Mouse (Mus musculus) forebrain, embryonic 12.5 days (tissue): ENCODE measurements around the gene Slit3. TPM values are rescaled to one million over a fixed set of nuclear protein-coding genes. Genes with fewer than 3 reads are reported as not detected.
A peak's percentile ranks its signal among the peaks of the same experiment; 100 is the strongest.

Experiments used
- ATAC-seq: fragments of 200-750 bp; cut with Nextera tagmentation; 2 replicates; pipeline ENCODE4 v1.8.0; 2017; ENCODE audit warnings: moderate TSS enrichment; ENCODE audit not compliant: low FRiP score
- H3K27ac ChIP-seq: fragments of 300-500 bp; sonication (generic); 2 replicates; pipeline ENCODE4 v1.5.1; 2016; ENCODE audit warnings: mild to moderate bottlenecking
- H3K27me3 ChIP-seq: fragments of 300-500 bp; sonication (generic); 2 replicates; pipeline ENCODE4 v1.6.1; 2016; ENCODE audit warnings: mild to moderate bottlenecking
- H3K36me3 ChIP-seq: fragments of 300-500 bp; sonication (generic); replicated peaks from 2 replicates; pipeline ENCODE4 v1.6.1; 2016; ENCODE audit warnings: mild to moderate bottlenecking
- H3K4me1 ChIP-seq: fragments of 300-500 bp; sonication (generic); 2 replicates; pipeline ENCODE4 v1.6.1; 2016
- H3K4me2 ChIP-seq: fragments of 300-500 bp; sonication (generic); 2 replicates; pipeline ENCODE4 v1.6.1; 2016; ENCODE audit warnings: mild to moderate bottlenecking, moderate library complexity
- H3K4me3 ChIP-seq: fragments of 300-500 bp; sonication (generic); replicated peaks from 2 replicates; pipeline ENCODE4 v1.5.1; 2016; ENCODE audit warnings: mild to moderate bottlenecking
- H3K9ac ChIP-seq: fragments of 300-500 bp; sonication (generic); 2 replicates; pipeline ENCODE4 v1.6.1; 2016; ENCODE audit warnings: mild to moderate bottlenecking
- H3K9me3 ChIP-seq: fragments of 300-500 bp; sonication (generic); 2 replicates; pipeline ENCODE4 v1.6.1; 2016
- WGBS: fragments of 180-500 bp; shearing (Covaris S2); methylation state at CpG from one replicate; pipeline ENCODE4 v1.1.7; 2016; 5-methylcytosine and 5-hydroxymethylcytosine counted together
- polyA plus RNA-seq: library from polyadenylated mRNA; unstranded; fragments of >200 nt; fragmentation: Nextera tagmentation; extraction: Ambion mirVana; gene quantifications from 2 replicates; pipeline ENCODE4 v1.2.1, GENCODE M21; 2016

The Slit3 gene
- polyA plus RNA-seq, 1 experiment from 2014 or later = 6.3 TPM

DNA sequence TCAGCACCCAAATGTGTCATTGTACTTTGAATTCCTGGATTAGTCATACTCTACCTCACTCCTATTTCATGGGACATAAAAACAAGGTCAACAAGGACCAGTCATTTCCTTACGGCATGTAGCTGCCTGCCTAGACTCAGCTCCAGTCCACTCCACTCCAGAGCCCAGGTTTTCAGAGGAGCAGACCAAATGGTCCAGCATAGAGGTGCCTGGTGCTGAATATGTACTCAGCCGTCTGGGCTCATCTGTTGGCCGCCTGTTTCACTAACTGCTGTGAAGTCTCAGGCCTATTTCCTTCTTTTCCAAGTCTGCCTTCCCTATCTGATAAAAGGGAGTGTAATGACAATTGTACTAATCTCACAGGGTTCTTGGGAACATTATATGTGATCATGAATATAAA lies 547.1 kb downstream of the Slit3 start:
- Histone ChIP-seq H3K27ac (no peak overlapping the region), H3K4me1 (peaks cover 15% of the 10 kb centered on the region), H3K9me3 (no peaks in the 10 kb centered on the region), H3K27me3 (peaks cover 80% of the 10 kb centered on the region), H3K9ac (no peak overlapping the region), H3K36me3 (no peaks in the 10 kb centered on the region), H3K4me3 (no peak overlapping the region), H3K4me2 (no peak overlapping the region)
- ATAC-seq = no peak
- 48% methylated on average over 3 of the region's 3 CpGs for WGBS

DNA sequence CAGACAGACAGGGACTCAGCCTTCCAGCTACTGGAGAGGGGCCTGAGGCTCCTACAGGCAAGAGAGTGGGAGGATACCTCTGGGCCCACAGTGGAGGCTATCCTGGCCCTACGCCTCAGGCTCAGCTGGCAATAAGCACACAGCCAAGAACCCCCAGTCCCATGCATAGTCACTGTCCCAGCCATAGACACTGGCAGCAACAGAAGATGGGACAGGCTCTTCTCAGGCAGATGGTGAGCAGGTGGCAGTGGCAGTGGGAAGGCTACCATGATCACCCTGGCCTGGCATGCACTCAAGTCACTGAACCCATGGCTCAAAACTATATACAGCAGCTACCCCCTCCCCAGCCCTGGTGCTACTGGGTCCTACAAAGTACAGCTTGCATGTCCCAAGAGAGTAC lies 547.7 kb downstream of the Slit3 start:
- H3K27me3 ChIP-seq = peaks cover 76% of the 10 kb centered on the region
- no peak overlapping the region for H3K4me3 ChIP-seq
- ATAC-seq = no peak
- WGBS = 100% methylated on average over 1 of the region's 1 CpGs
- no peak overlapping the region for H3K27ac ChIP-seq
- no peak overlapping the region for H3K4me2 ChIP-seq
- no peak overlapping the region for H3K9ac ChIP-seq
- no peaks in the 10 kb centered on the region for H3K9me3 ChIP-seq
- no peaks in the 10 kb centered on the region for H3K36me3 ChIP-seq
- H3K4me1 ChIP-seq = peaks cover 11% of the 10 kb centered on the region; the same call in 1 of the 2 replicates

DNA sequence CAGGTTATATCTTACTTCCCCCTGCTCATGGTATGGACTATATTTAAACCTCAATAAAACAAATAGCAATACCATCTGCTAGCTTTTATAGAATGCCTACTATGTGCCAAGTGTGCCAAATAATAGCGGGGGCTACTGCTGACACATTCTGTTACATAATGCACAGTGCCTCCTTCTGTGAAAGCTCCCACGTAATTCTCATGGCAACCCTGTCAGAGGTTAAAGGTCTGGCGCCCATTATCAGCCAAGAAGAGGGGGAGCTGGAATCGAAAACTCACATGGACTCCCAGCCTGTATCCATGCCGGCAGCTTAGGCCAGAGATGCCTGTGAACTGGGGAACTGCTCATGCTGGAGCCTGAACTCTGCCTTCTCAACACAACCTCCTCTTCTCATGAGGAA lies 548.5 kb downstream of the Slit3 start:
- Histone ChIP-seq H3K9me3 (no peaks in the 10 kb centered on the region), H3K4me3 (no peak overlapping the region), H3K4me1 (peaks cover 4% of the 10 kb centered on the region; the same call in 1 of the 2 replicates), H3K4me2 (no peak overlapping the region), H3K36me3 (no peaks in the 10 kb centered on the region), H3K9ac (no peak overlapping the region), H3K27ac (no peak overlapping the region), H3K27me3 (peaks cover 68% of the 10 kb centered on the region)
- ATAC-seq = no peak
- whole genome bisulfite sequencing = 80% methylated on average over 5 of the region's 5 CpGs

GRCm38 (mm10) chr11:35670181-35670580 lies 549.2 kb downstream of the Slit3 start:
- no peak for ATAC-seq
- Histone ChIP-seq H3K4me1 (no peaks in the 10 kb centered on the region), H3K27ac (no peak overlapping the region), H3K4me3 (no peak overlapping the region), H3K9ac (no peak overlapping the region), H3K27me3 (peaks cover 62% of the 10 kb centered on the region), H3K36me3 (no peaks in the 10 kb centered on the region), H3K9me3 (no peaks in the 10 kb centered on the region), H3K4me2 (no peak overlapping the region)
- WGBS = 79% methylated on average over 6 of the region's 6 CpGs

- Histone ChIP-seq H3K27me3 (peaks cover 56% of the 10 kb centered on the region), H3K36me3 (no peaks in the 10 kb centered on the region), H3K4me3 (no peak overlapping the region), H3K9me3 (no peaks in the 10 kb centered on the region), H3K4me2 (no peak overlapping the region), H3K4me1 (no peaks in the 10 kb centered on the region), H3K27ac (no peak overlapping the region), H3K9ac (no peak overlapping the region)
- WGBS = 77% methylated on average over 3 of the region's 3 CpGs
- no peak for ATAC-seq
Observed at GRCm38 (mm10) chr11:35670746-35671145, 549.7 kb downstream of the Slit3 start.

- WGBS = 87% methylated on average over 7 of the region's 7 CpGs
- ATAC-seq = no peak
- no peak overlapping the region for H3K9ac ChIP-seq
Observed at GRCm38 (mm10) chr11:35673050-35673449, 552.0 kb downstream of the Slit3 start.

DNA sequence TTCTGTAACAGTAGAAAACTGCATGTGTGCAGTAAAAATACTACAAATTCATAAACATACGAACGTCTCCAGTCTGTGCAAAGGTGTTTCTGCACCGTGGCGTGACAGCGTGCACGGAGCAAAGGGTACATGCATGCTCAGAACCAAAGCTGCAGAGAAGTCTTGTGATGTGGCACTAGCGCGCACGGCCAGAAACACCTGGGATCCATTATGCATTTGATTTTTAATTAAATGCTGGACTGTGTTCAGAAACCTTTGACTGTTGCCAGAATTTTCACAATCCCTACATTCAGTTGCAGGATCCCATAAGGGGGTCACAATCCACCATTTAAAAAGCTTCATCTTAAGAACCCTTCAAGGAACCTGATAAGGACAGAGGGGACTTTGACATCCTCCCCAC lies 553.2 kb downstream of the Slit3 start:
- Histone ChIP-seq H3K27me3 (peaks cover 27% of the 10 kb centered on the region), H3K36me3 (no peaks in the 10 kb centered on the region), H3K4me1 (no peaks in the 10 kb centered on the region), H3K27ac (no peak overlapping the region), H3K4me2 (no peak overlapping the region), H3K9me3 (no peaks in the 10 kb centered on the region), H3K4me3 (no peak overlapping the region), H3K9ac (no peak overlapping the region)
- 90% methylated on average over 9 of the region's 9 CpGs for WGBS
- ATAC-seq = no peak

More at GRCm38 (mm10) chr11:35673050-35673449, 552.0 kb downstream of the Slit3 start:
- Histone ChIP-seq H3K4me2 (no peak overlapping the region), H3K36me3 (no peaks in the 10 kb centered on the region), H3K9me3 (no peaks in the 10 kb centered on the region), H3K4me1 (no peaks in the 10 kb centered on the region), H3K4me3 (no peak overlapping the region), H3K27ac (no peak overlapping the region), H3K27me3 (peaks cover 38% of the 10 kb centered on the region)

DNA sequence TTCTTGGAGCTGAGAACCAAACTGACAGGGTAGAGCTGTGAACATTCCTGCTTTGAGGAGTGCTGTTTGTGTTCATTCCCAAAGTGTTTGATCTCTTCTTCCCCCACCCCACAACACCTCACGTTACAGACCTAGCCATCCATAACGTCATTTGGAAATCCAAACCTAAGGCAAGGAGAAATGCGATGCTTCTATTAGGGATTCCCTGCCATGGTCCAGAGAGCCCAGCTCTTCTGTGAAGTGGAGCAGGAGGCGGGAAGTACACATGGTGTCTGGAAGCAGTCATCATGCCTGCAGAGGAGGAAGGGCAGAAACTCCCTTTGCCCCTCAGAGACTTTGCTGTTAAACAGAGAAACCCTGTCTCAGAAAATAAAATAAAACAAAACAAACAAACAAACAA lies 555.7 kb downstream of the Slit3 start:
- WGBS = 76% methylated on average over 4 of the region's 4 CpGs
- H3K9me3 ChIP-seq = no peaks in the 10 kb centered on the region
- H3K27ac ChIP-seq = no peak overlapping the region
- peaks cover 9% of the 10 kb centered on the region; the same call in 1 of the 2 replicates for H3K27me3 ChIP-seq
- ATAC-seq = no peak
- H3K4me2 ChIP-seq = no peak overlapping the region
- no peaks in the 10 kb centered on the region for H3K36me3 ChIP-seq
- no peaks in the 10 kb centered on the region for H3K4me1 ChIP-seq
- H3K9ac ChIP-seq = no peak overlapping the region
- H3K4me3 ChIP-seq = no peak overlapping the region

- Histone ChIP-seq H3K4me3 (no peak overlapping the region), H3K27ac (no peak overlapping the region), H3K27me3 (peaks cover 9% of the 10 kb centered on the region; the same call in 1 of the 2 replicates), H3K4me2 (no peak overlapping the region), H3K36me3 (no peaks in the 10 kb centered on the region), H3K9ac (no peak overlapping the region), H3K9me3 (no peaks in the 10 kb centered on the region), H3K4me1 (no peaks in the 10 kb centered on the region)
- 85% methylated on average over 5 of the region's 5 CpGs for WGBS
- ATAC-seq = no peak
Observed at GRCm38 (mm10) chr11:35679976-35680375, 559.0 kb downstream of the Slit3 start.

DNA sequence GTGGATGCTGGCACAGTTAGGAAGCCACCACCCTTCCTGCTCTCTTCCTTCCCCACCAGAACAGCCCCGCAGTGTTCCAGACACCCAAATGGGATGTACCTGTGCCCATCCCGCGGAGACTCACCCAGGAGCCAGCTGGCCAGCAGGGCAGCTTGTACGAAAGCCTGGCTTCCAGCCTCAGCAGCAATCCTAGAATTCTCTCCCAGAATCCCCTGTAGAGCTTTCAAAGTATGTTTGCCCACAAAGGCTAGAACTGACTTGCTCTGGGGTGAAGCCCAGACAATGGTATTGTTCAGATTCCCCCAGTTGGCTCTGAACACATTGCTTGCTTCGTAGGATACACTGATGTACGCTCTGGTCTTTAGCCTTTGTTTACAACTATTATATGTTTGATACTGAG lies 566.3 kb downstream of the Slit3 start:
- no peak overlapping the region for H3K4me2 ChIP-seq
- no peaks in the 10 kb centered on the region for H3K4me1 ChIP-seq
- ATAC-seq = no peak
- no peaks in the 10 kb centered on the region for H3K9me3 ChIP-seq
- H3K4me3 ChIP-seq = no peak overlapping the region
- WGBS = 90% methylated on average over 6 of the region's 6 CpGs
- no peak overlapping the region for H3K9ac ChIP-seq
- H3K36me3 ChIP-seq = no peaks in the 10 kb centered on the region
- H3K27me3 ChIP-seq = peaks cover 29% of the 10 kb centered on the region
- H3K27ac ChIP-seq = no peak overlapping the region

DNA sequence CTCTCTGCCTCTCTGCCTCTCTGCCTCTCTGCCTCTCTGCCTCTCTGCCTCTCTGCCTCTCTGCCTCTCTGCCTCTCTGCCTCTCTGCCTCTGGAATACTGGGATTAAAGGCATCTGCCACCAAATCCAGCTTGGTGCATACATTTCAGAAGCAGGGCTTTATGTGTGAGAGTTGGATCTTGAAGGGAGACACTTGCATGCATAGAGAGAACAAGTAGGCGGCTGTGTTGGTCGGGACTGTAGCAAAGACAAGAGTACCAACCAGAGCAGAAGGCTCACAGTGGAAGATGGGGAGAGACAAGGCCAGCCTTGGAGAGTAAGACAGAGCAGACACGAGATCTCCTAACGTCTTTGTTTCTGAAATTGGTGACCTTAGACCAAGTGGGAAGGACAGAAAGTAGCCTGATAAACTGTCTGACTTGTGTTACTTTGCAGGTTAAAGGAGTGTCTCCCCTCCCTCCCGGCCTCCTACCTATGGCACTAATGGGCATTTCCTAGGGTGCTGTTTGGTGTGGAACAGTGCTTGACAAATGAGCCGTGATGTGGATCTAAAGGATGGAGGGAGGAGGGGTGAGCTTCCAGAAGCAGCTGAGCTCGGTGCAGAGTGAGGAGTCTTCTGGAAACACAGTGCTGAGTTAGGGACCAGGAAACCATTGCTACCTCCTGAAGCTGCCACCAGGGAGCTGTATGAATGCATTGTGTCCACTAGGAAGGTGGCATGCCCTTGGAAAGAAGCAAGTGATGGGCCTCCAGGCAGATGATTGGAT lies 569.7 kb downstream of the Slit3 start:
- 62% methylated on average over 7 of the region's 7 CpGs for WGBS
- Histone ChIP-seq H3K9ac (no peak overlapping the region), H3K4me3 (no peak overlapping the region), H3K27ac (no peak overlapping the region), H3K36me3 (no peaks in the 10 kb centered on the region), H3K9me3 (no peaks in the 10 kb centered on the region), H3K27me3 (peaks cover 54% of the 10 kb centered on the region), H3K4me1 (no peaks in the 10 kb centered on the region), H3K4me2 (no peak overlapping the region)
- ATAC-seq = no peak

GRCm38 (mm10) chr11:35693136-35693535 lies 572.1 kb downstream of the Slit3 start:
- H3K27me3 ChIP-seq = peaks cover 54% of the 10 kb centered on the region
- H3K9me3 ChIP-seq = no peaks in the 10 kb centered on the region
- ATAC-seq = 0 out of 2 replicates have a peak, but pooled peaks have one; percentile 58
- H3K27ac ChIP-seq = no peak overlapping the region
- no peak overlapping the region for H3K4me3 ChIP-seq
- H3K9ac ChIP-seq = no peak overlapping the region
- no peaks in the 10 kb centered on the region for H3K4me1 ChIP-seq
- H3K4me2 ChIP-seq = no peak overlapping the region
- WGBS = 12% methylated on average over 5 of the region's 5 CpGs
- no peaks in the 10 kb centered on the region for H3K36me3 ChIP-seq

GRCm38 (mm10) chr11:35693625-35694024 lies 572.6 kb downstream of the Slit3 start:
- no peak overlapping the region for H3K9ac ChIP-seq
- WGBS = 82% methylated on average over 7 of the region's 7 CpGs
- no peak overlapping the region for H3K4me3 ChIP-seq
- H3K4me1 ChIP-seq = no peaks in the 10 kb centered on the region
- peaks cover 54% of the 10 kb centered on the region for H3K27me3 ChIP-seq
- no peaks in the 10 kb centered on the region for H3K36me3 ChIP-seq
- no peak for ATAC-seq
- no peaks in the 10 kb centered on the region for H3K9me3 ChIP-seq
- H3K4me2 ChIP-seq = no peak overlapping the region
- H3K27ac ChIP-seq = no peak overlapping the region
